Mouse (Mus musculus): Measurements from ENCODE around the gene Tifa. TPM values are rescaled to one million over a fixed set of nuclear protein-coding genes. Genes with fewer than 3 reads are reported as not detected.

Gene Tifa
- polyA plus RNA-seq, 1 experiment from 2014 or later: 86.0 TPM

- ATAC-seq: no peak
- POLR2A ChIA-PET: no interaction called here
- CTCF ChIA-PET: interaction anchor here (1.6 kb wide), 1 partner anchor 33 kb away, joined by 3 read pairs; no protein-coding TSS in a partner anchor
- TF ChIP-seq CTCF (IDR thresholded peaks at IDR 0.05): no peak
- H3K27me3 ChIP-seq: no peaks in the 10 kb centered on the region
- no peak for DNase-seq (ENCODE audit: low read depth, low spot score)
- in situ Hi-C loops (cut with MboI; ENCODE audit: low pct_unique_long_range_greater_than_20kb): no loop called here
These were observed 6.7 kb downstream of the Tifa start for GRCm38 (mm10) chr3:127796271-127796670.

- TF ChIP-seq CTCF (IDR thresholded peaks at IDR 0.05): no peak
- in situ Hi-C loops (cut with MboI; ENCODE audit: low pct_unique_long_range_greater_than_20kb): no loop called here
- DNase-seq (ENCODE audit: low read depth, low spot score) (no peak), ATAC-seq (peak; percentile 51)
- H3K27me3 ChIP-seq: no peaks in the 10 kb centered on the region
- CTCF ChIA-PET: interaction anchor here (0.8 to 2.4 kb wide), 4 partner anchors 10 to 176 kb away, joined by 3 to 9 read pairs (median 3); no protein-coding TSS in a partner anchor
- POLR2A ChIA-PET: interaction anchor here (0.6 to 1.4 kb wide), 3 partner anchors 10 to 413 kb away, joined by 4 to 5 read pairs (median 4); no protein-coding TSS in a partner anchor
These were observed 11.6 kb downstream of the Tifa start for GRCm38 (mm10) chr3:127801162-127801561.

GRCm38 (mm10) chr3:127802814-127803213 lies 13.2 kb downstream of the Tifa start:
- ChIA-PET POLR2A (interaction anchor here (1.0 kb wide), 1 partner anchor 13 kb away, joined by 6 read pairs; no protein-coding TSS in a partner anchor), CTCF (interaction anchor here (1.2 kb wide), 1 partner anchor 102 kb away, joined by 3 read pairs; no protein-coding TSS in a partner anchor)
- in situ Hi-C loops (cut with MboI; ENCODE audit: low pct_unique_long_range_greater_than_20kb): no loop called here
- H3K27me3 ChIP-seq: no peaks in the 10 kb centered on the region
- DNase-seq (ENCODE audit: low read depth, low spot score) (no peak), ATAC-seq (no peak)
- TF ChIP-seq CTCF (IDR thresholded peaks at IDR 0.05): no peak

DNA sequence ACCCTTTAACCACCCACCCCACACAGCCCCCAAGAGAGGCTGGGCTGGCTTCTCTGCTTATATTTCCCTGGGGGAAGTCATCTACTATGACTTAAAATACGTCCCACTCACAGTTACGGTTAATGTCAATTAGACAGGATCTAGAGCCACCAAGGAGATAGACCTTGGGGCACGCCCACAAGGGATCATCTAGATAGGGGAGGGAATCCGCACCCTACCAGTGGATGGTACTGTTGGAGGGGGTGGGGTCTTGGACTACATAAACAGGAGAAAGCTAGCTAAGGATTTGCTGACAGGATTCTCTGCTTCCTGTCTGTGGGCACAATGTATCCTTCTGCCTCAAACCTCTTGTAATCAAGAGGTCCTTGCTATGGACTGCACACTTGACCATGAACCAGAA lies 14.8 kb downstream of the Tifa start:
- H3K27me3 ChIP-seq: no peaks in the 10 kb centered on the region
- ChIA-PET POLR2A (no interaction called here), CTCF (no interaction called here)
- no peak for ATAC-seq
- in situ Hi-C loops (cut with MboI; ENCODE audit: low pct_unique_long_range_greater_than_20kb): no loop called here
- no peak for DNase-seq (ENCODE audit: low read depth, low spot score)
- TF ChIP-seq CTCF (IDR thresholded peaks at IDR 0.05): no peak

- in situ Hi-C loops (cut with MboI; ENCODE audit: low pct_unique_long_range_greater_than_20kb): no loop called here
- no peak for DNase-seq (ENCODE audit: low read depth, low spot score)
- no peaks in the 10 kb centered on the region for H3K27me3 ChIP-seq
- CTCF ChIA-PET: no interaction called here
- no peak for ATAC-seq
- no peak for TF ChIP-seq CTCF (IDR thresholded peaks at IDR 0.05)
- POLR2A ChIA-PET: interaction anchor here (0.5 kb wide), 1 partner anchor 13 kb away, joined by 7 read pairs; no protein-coding TSS in a partner anchor
These were observed 15.5 kb downstream of the Tifa start for GRCm38 (mm10) chr3:127805071-127805470.

DNA sequence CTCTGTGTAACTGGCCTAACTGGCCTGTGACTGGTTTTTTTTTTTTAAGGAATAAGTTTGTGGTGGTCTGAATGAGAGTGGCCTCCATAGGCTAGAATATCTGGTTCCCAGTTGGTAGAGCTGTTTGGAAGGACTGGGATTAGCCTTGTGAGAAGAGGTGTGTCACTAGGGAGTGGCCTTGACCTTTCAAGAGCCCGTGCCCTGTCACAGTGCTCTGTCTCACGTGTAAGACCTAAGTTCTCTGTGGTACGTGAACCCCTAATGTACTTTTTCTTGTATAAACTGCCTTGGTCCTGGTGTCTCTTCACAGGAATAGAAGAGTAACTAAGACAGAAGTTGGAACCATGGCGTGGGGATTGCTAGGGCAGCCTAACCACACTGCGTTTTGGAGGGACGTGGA lies 16.4 kb downstream of the Tifa start:
- H3K27me3 ChIP-seq: no peaks in the 10 kb centered on the region
- ChIA-PET CTCF (no interaction called here), POLR2A (no interaction called here)
- ATAC-seq (no peak), DNase-seq (ENCODE audit: low read depth, low spot score) (no peak)
- no peak for TF ChIP-seq CTCF (IDR thresholded peaks at IDR 0.05)
- in situ Hi-C loops (cut with MboI; ENCODE audit: low pct_unique_long_range_greater_than_20kb): no loop called here

DNA sequence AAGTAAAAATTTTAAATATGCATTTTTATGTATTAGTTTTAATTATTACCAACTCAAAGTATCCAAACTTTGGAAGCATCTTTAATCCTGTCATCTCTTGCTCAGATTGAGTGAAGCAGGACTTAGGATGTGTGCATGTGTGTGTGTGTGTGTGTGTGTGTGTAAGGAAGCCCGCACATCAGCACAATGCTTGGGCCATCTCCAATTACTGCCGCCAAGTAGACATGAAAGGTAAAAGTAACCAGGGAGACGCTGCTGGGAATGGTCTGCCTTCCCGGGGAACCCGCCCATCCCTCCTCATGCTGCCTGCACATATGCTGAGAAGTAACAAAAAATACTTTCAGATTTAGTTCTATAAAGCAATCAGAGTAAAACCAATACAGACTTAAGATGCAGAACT lies 18.2 kb downstream of the Tifa start:
- in situ Hi-C loops (cut with MboI; ENCODE audit: low pct_unique_long_range_greater_than_20kb): no loop called here
- no peaks in the 10 kb centered on the region for H3K27me3 ChIP-seq
- ChIA-PET CTCF (no interaction called here), POLR2A (no interaction called here)
- DNase-seq (ENCODE audit: low read depth, low spot score) (no peak), ATAC-seq (no peak)
- TF ChIP-seq CTCF (IDR thresholded peaks at IDR 0.05): no peak

- DNase-seq (ENCODE audit: low read depth, low spot score): no peak
- no peaks in the 10 kb centered on the region for H3K27me3 ChIP-seq
- ATAC-seq: no peak
- ChIA-PET CTCF (interaction anchor here (0.8 kb wide), 1 partner anchor 29 kb away, joined by 3 read pairs; no protein-coding TSS in a partner anchor), POLR2A (no interaction called here)
- TF ChIP-seq CTCF (IDR thresholded peaks at IDR 0.05): no peak
- in situ Hi-C loops (cut with MboI; ENCODE audit: low pct_unique_long_range_greater_than_20kb): no loop called here
These were observed 19.5 kb downstream of the Tifa start for GRCm38 (mm10) chr3:127809103-127809502.

GRCm38 (mm10) chr3:127817120-127817683 lies 27.6 kb downstream of the Tifa start:
- TF ChIP-seq CTCF (IDR thresholded peaks at IDR 0.05): no peak
- no peaks in the 10 kb centered on the region for H3K27me3 ChIP-seq
- CTCF ChIA-PET: interaction anchor here (1.5 to 2.4 kb wide), 3 partner anchors 7 to 36 kb away, joined by 4 to 9 read pairs (median 4); no protein-coding TSS in a partner anchor
- POLR2A ChIA-PET: no interaction called here
- ATAC-seq (no peak), DNase-seq (ENCODE audit: low read depth, low spot score) (no peak)
- in situ Hi-C loops (cut with MboI; ENCODE audit: low pct_unique_long_range_greater_than_20kb): no loop called here

DNA sequence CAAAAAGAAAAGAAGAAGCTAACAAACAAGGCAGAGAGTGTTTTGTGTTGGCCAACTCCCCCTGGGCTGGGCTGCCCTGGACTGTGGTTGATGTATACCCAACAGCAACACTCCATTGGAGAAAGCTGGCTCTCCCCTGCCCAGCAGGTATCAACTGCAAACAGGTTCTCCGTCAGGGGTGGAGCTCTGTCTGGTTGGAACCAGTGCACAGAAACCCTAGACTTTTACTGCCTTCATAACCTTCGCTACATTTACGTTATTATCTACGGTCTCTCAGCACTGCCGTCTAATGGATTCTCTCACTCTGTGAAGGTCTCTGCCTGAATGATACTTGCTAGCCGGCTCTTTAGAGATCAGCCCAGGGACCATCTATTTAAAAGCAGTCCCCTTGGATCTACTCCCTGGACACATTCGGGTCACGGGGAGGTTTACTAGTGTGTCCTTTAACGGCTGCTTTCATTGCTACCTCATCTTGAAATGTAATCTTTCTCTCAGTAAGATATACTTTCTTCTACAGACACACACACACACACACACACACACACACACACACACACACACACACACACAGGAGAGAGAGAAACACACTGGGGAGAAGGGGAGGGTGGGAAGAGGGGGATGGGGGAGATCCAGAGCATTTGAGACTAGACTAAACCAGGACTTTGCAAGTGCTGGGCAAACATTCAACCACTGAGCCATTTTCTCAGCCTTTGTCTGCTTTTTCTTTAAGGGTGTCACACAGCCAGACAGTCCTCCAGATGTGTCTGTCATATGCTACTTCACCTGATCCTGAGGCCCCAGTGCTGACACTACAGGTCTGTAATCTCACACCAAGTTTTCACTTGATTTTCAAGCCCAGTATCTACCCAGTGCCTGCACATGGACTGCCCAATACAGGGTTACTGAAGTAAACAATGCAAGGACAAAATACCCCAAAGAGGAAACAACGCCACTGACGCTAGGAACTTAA lies 29.4 kb downstream of the Tifa start:
- TF ChIP-seq CTCF (IDR thresholded peaks at IDR 0.05): no peak
- in situ Hi-C loops (cut with MboI; ENCODE audit: low pct_unique_long_range_greater_than_20kb): no loop called here
- ChIA-PET CTCF (interaction anchor here (1.1 kb wide), 1 partner anchor 12 kb away, joined by 3 read pairs; no protein-coding TSS in a partner anchor), POLR2A (interaction anchor here (0.7 to 0.8 kb wide), 3 partner anchors 13 to 45 kb away, joined by 3 to 7 read pairs (median 5); no protein-coding TSS in a partner anchor)
- H3K27me3 ChIP-seq: no peaks in the 10 kb centered on the region
- DNase-seq (ENCODE audit: low read depth, low spot score) (no peak), ATAC-seq (no peak)

GRCm38 (mm10) chr3:127820400-127820799 lies 30.8 kb downstream of the Tifa start:
- TF ChIP-seq CTCF (IDR thresholded peaks at IDR 0.05): no peak
- ATAC-seq (no peak), DNase-seq (ENCODE audit: low read depth, low spot score) (no peak)
- no peaks in the 10 kb centered on the region for H3K27me3 ChIP-seq
- ChIA-PET CTCF (no interaction called here), POLR2A (no interaction called here)
- in situ Hi-C loops (cut with MboI; ENCODE audit: low pct_unique_long_range_greater_than_20kb): no loop called here
